Mouse (Mus musculus): ENCODE measurements around the gene Gm28434. TPM values are rescaled to one million over a fixed set of nuclear protein-coding genes. Genes with fewer than 3 reads are reported as not detected.

Gene Gm28434
- not detected for polyA plus RNA-seq (2012; fragmentation: generic; extraction: Trizol)

DNA sequence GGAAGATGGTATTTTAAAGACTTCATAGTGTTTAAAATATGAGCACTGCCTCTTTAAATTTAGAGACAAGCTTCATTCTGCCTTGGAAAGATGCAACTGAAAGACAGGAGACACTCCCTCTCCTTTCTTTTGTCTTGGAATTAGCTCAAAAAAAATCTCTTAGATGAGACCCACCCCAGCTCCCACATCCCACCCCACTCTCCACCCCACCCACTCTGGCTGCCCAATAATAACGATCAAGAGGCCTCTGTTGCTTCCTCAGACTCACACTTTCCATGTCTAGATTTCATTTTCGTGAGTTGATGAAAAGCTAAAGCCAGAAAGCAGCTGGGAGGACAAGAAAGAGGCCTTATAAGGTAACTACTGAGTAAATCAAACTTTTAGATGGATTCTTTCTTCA is at the start of gene Gm28434, which contains the start of gene 2310003L06Rik:
TSS of gene Gm28434 (plus strand) at position 317 of the 400 bp plus-strand sequence.
TSS of gene 2310003L06Rik (plus strand) at position 259 of the 400 bp plus-strand sequence.

DNA sequence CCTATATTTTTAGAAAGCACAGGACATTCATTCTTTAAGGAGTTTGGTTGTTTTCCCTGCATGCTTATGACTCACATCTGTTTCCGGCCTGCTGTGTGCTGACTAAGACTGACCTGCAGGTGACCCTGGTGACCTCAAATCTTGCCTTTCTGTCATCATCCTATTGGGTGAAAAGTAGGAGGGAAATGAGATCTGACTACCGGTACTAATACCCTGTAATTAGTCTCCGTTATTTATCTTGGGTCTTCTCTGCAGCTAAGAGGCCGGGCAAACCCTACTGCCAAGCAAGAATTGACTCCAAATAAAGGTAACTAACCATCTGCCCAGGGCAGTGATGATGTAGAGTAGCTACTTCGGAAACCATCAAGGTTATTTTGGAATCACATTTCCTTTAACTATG is 43.9 kb upstream of the Gm28434 start, which contains the start of gene Csn3:
TSS of gene Csn3 (plus strand) at position 208 of the 400 bp plus-strand sequence.

DNA sequence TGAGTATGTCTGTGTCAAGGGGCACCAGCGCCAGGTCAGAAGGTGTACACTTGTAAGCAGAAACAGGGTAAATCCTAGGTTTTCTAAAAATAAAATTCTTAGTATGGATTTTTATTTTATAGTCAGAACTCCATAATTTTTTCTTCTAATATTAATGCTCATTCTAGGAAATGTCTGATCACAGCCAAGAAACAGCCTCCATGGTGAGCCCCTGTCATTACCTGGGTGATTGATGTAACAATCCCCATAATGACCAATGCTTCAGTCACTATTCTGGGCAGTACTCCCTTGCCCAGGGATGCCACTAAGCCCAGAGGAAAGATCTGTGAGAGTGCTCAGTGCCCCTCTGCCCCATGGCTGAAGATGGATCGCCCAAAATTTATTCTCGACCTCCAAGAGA is 9.8 kb downstream of the Gm28434 start, which contains the start of gene Cabs1:
TSS of gene Cabs1 (plus strand) at position 301 of the 400 bp plus-strand sequence.

DNA sequence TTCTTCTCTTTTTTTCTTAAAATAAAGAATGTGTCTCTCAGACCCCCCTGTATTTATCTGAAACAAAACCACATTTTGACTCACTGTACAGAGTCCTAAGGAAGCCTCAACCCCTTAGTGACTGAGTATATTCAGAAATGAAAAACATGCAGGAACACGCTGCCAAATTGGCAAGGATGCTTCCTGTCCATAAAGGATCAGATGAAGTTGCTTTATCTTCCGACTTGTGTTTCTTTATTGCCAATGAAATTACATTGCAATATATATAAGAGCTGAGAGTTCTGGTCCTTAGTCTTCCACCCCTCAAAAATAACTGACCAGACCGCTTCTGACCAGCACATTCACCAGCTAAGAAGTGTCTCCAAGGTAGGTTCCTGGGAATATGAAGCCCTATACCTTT is 32.9 kb downstream of the Gm28434 start, which contains the start of gene Smr3a:
TSS of gene Smr3a (plus strand) at position 301 of the 400 bp plus-strand sequence.

Other genes with a start within 250 kb of the Gm28434 start
- gene Csn1s2a, start 194.9 kb upstream of the Gm28434 start, polyA plus RNA-seq (2012; fragmentation: generic; extraction: Trizol): not detected
- not detected for gene Csn1s2b, start 161.4 kb upstream of the Gm28434 start, polyA plus RNA-seq (2012; fragmentation: generic; extraction: Trizol)
- gene Prr27, start 143.8 kb upstream of the Gm28434 start, polyA plus RNA-seq (2012; fragmentation: generic; extraction: Trizol): not detected
- gene Odam, start 84.5 kb upstream of the Gm28434 start, polyA plus RNA-seq (2012; fragmentation: generic; extraction: Trizol): not detected
- under 1 TPM in 1 of 2 experiments, not detected in 1; 0.08 TPM for gene Csn3, start 43.9 kb upstream of the Gm28434 start, polyA plus RNA-seq (2012; fragmentation: generic; extraction: Trizol)
- gene 2310003L06Rik, start 58 bp upstream of the Gm28434 start, polyA plus RNA-seq (2012; fragmentation: generic; extraction: Trizol): not detected
- gene Cabs1, start 9.9 kb downstream of the Gm28434 start, polyA plus RNA-seq (2012; fragmentation: generic; extraction: Trizol): not detected
- not detected for gene Smr3a, start 33.0 kb downstream of the Gm28434 start, polyA plus RNA-seq (2012; fragmentation: generic; extraction: Trizol)
- gene Smr2, start 117.0 kb downstream of the Gm28434 start, polyA plus RNA-seq (2012; fragmentation: generic; extraction: Trizol): not detected
- not detected for gene Gm11116, start 142.0 kb downstream of the Gm28434 start, polyA plus RNA-seq (2012; fragmentation: generic; extraction: Trizol)
- gene Gm11115, start 184.6 kb downstream of the Gm28434 start, polyA plus RNA-seq (2012; fragmentation: generic; extraction: Trizol): not detected

Data from C3H10T1/2 (cell line).